Mouse (Mus musculus): ENCODE data around the gene Lrrc8a. TPM values are rescaled to one million over a fixed set of nuclear protein-coding genes. Genes with fewer than 3 reads are reported as not detected.
A peak's percentile ranks its signal among the peaks of the same experiment; 100 is the strongest.

Gene Lrrc8a
- polyA plus RNA-seq, 1 experiment from 2014 or later: 51.7 TPM

GRCm38 (mm10) chr2:30235593-30235992 is 1.9 kb upstream of the Lrrc8a start:
- DNase-seq (ENCODE audit: low spot score, missing footprints): no peak
- WGBS: 84% methylated on average over 5 of the region's 5 CpGs
- Histone ChIP-seq H3K4me1 (ENCODE audit: control insufficient read depth, insufficient read depth, low read length) (peaks cover 15% of the 10 kb centered on the region), H3K27ac (ENCODE audit: low read depth, low read length) (no peak overlapping the region), H3K36me3 (ENCODE audit: control insufficient read depth, insufficient read depth, low read length) (peaks cover 4% of the 10 kb centered on the region; the same call in 1 of the 2 replicates), H3K9ac (ENCODE audit: low read length) (no peak overlapping the region), H3K4me2 (no peak overlapping the region), H3K9me3 (ENCODE audit: control insufficient read depth, low read length) (no peaks in the 10 kb centered on the region), H3K4me3 (ENCODE audit: low read depth, low read length) (no peak overlapping the region), H3K27me3 (ENCODE audit: control insufficient read depth, insufficient read depth, low read length) (no peaks in the 10 kb centered on the region)
- no peak for ATAC-seq (ENCODE audit: low FRiP score)

- H3K9me3 ChIP-seq (ENCODE audit: control insufficient read depth, low read length): no peaks in the 10 kb centered on the region
- DNase-seq (ENCODE audit: low spot score, missing footprints): peak; percentile 90
- H3K36me3 ChIP-seq (ENCODE audit: control insufficient read depth, insufficient read depth, low read length): peaks cover 9% of the 10 kb centered on the region; the same call in 1 of the 2 replicates
- 6% methylated on average over 18 of the region's 18 CpGs for WGBS
- peak overlapping the region; percentile 52; the same call in 1 of the 2 replicates for H3K27ac ChIP-seq (ENCODE audit: low read depth, low read length)
- ATAC-seq (ENCODE audit: low FRiP score): peak; percentile 14
- peak overlapping the region; percentile 67 for H3K4me2 ChIP-seq
- H3K4me3 ChIP-seq (ENCODE audit: low read depth, low read length): peak overlapping the region; percentile 58
- peak overlapping the region; percentile 81 for H3K9ac ChIP-seq (ENCODE audit: low read length)
- H3K27me3 ChIP-seq (ENCODE audit: control insufficient read depth, insufficient read depth, low read length): no peaks in the 10 kb centered on the region
- H3K4me1 ChIP-seq (ENCODE audit: control insufficient read depth, insufficient read depth, low read length): peaks cover 15% of the 10 kb centered on the region
Measured at GRCm38 (mm10) chr2:30236426-30237198, 903 bp upstream of the Lrrc8a start.

- peak overlapping the region; percentile 77 for H3K9ac ChIP-seq (ENCODE audit: low read length)
- ATAC-seq (ENCODE audit: low FRiP score) (peak; percentile 92), DNase-seq (ENCODE audit: low spot score, missing footprints) (no peak)
- no peaks in the 10 kb centered on the region for H3K27me3 ChIP-seq (ENCODE audit: control insufficient read depth, insufficient read depth, low read length)
- H3K4me3 ChIP-seq (ENCODE audit: low read depth, low read length): peak overlapping the region; percentile 58
- peaks cover 9% of the 10 kb centered on the region; the same call in 1 of the 2 replicates for H3K36me3 ChIP-seq (ENCODE audit: control insufficient read depth, insufficient read depth, low read length)
- no peaks in the 10 kb centered on the region for H3K9me3 ChIP-seq (ENCODE audit: control insufficient read depth, low read length)
- peak overlapping the region; percentile 72 for H3K4me2 ChIP-seq
- 2% methylated on average over 19 of the region's 42 CpGs for WGBS
- H3K27ac ChIP-seq (ENCODE audit: low read depth, low read length): peak overlapping the region; percentile 68
- H3K4me1 ChIP-seq (ENCODE audit: control insufficient read depth, insufficient read depth, low read length): peaks cover 15% of the 10 kb centered on the region
Measured at GRCm38 (mm10) chr2:30237881-30238280, 366 bp downstream of the Lrrc8a start.

GRCm38 (mm10) chr2:30238906-30239465 is 1.5 kb downstream of the Lrrc8a start:
- peak overlapping the region; percentile 72 for H3K4me2 ChIP-seq
- no peaks in the 10 kb centered on the region for H3K27me3 ChIP-seq (ENCODE audit: control insufficient read depth, insufficient read depth, low read length)
- WGBS: 85% methylated on average over 3 of the region's 3 CpGs
- DNase-seq (ENCODE audit: low spot score, missing footprints) (no peak), ATAC-seq (ENCODE audit: low FRiP score) (no peak)
- H3K9me3 ChIP-seq (ENCODE audit: control insufficient read depth, low read length): no peaks in the 10 kb centered on the region
- H3K4me3 ChIP-seq (ENCODE audit: low read depth, low read length): peak overlapping the region; percentile 58
- H3K27ac ChIP-seq (ENCODE audit: low read depth, low read length): no peak overlapping the region
- peaks cover 12% of the 10 kb centered on the region; the same call in 1 of the 2 replicates for H3K36me3 ChIP-seq (ENCODE audit: control insufficient read depth, insufficient read depth, low read length)
- H3K4me1 ChIP-seq (ENCODE audit: control insufficient read depth, insufficient read depth, low read length): peaks cover 15% of the 10 kb centered on the region
- peak overlapping the region; percentile 77 for H3K9ac ChIP-seq (ENCODE audit: low read length)

- no peak overlapping the region for H3K4me3 ChIP-seq (ENCODE audit: low read depth, low read length)
Measured at GRCm38 (mm10) chr2:30239777-30240176, 2.3 kb downstream of the Lrrc8a start.

GRCm38 (mm10) chr2:30240267-30240666 is 2.8 kb downstream of the Lrrc8a start, which contains the start of gene Gm28035:
Gm28035 (plus strand) TSS chr2:30240567.
- H3K4me3 ChIP-seq (ENCODE audit: low read depth, low read length): no peak within 1 kb of the TSS
- H3K27ac ChIP-seq (ENCODE audit: low read depth, low read length): no peak within 1 kb of the TSS
- 88% methylated on average over 2 of the region's 2 CpGs for WGBS
- H3K4me2 ChIP-seq: no peak within 1 kb of the TSS
- H3K9ac ChIP-seq (ENCODE audit: low read length): 0 out of 2 replicates have a peak within 1 kb of the TSS, but pooled peaks have one; percentile 7
- peaks cover 15% of the 10 kb centered on the region for H3K4me1 ChIP-seq (ENCODE audit: control insufficient read depth, insufficient read depth, low read length)
- DNase-seq (ENCODE audit: low spot score, missing footprints) (no peak), ATAC-seq (ENCODE audit: low FRiP score) (no peak)
- H3K9me3 ChIP-seq (ENCODE audit: control insufficient read depth, low read length): no peaks in the 10 kb centered on the region
- H3K36me3 ChIP-seq (ENCODE audit: control insufficient read depth, insufficient read depth, low read length): peaks cover 15% of the 10 kb centered on the region; the same call in 1 of the 2 replicates
- no peaks in the 10 kb centered on the region for H3K27me3 ChIP-seq (ENCODE audit: control insufficient read depth, insufficient read depth, low read length)

More at GRCm38 (mm10) chr2:30239777-30240176, 2.3 kb downstream of the Lrrc8a start:
- Histone ChIP-seq H3K4me1 (ENCODE audit: control insufficient read depth, insufficient read depth, low read length) (peaks cover 15% of the 10 kb centered on the region), H3K4me2 (no peak overlapping the region), H3K27ac (ENCODE audit: low read depth, low read length) (no peak overlapping the region), H3K9ac (ENCODE audit: low read length) (no peak overlapping the region), H3K27me3 (ENCODE audit: control insufficient read depth, insufficient read depth, low read length) (no peaks in the 10 kb centered on the region), H3K9me3 (ENCODE audit: control insufficient read depth, low read length) (no peaks in the 10 kb centered on the region), H3K36me3 (ENCODE audit: control insufficient read depth, insufficient read depth, low read length) (peaks cover 15% of the 10 kb centered on the region; the same call in 1 of the 2 replicates)
- ATAC-seq (ENCODE audit: low FRiP score): no peak
- 92% methylated on average over 4 of the region's 4 CpGs for whole genome bisulfite sequencing
- no peak for DNase-seq (ENCODE audit: low spot score, missing footprints)

GRCm38 (mm10) chr2:30242509-30242908 is 5.0 kb downstream of the Lrrc8a start:
- Histone ChIP-seq H3K36me3 (ENCODE audit: control insufficient read depth, insufficient read depth, low read length) (peaks cover 15% of the 10 kb centered on the region), H3K4me2 (no peak overlapping the region), H3K4me1 (ENCODE audit: control insufficient read depth, insufficient read depth, low read length) (peaks cover 10% of the 10 kb centered on the region), H3K9ac (ENCODE audit: low read length) (no peak overlapping the region), H3K27me3 (ENCODE audit: control insufficient read depth, insufficient read depth, low read length) (no peaks in the 10 kb centered on the region), H3K9me3 (ENCODE audit: control insufficient read depth, low read length) (no peaks in the 10 kb centered on the region), H3K27ac (ENCODE audit: low read depth, low read length) (no peak overlapping the region), H3K4me3 (ENCODE audit: low read depth, low read length) (no peak overlapping the region)
- peak; percentile 80 for DNase-seq (ENCODE audit: low spot score, missing footprints)
- WGBS: 64% methylated on average over 4 of the region's 4 CpGs
- no peak for ATAC-seq (ENCODE audit: low FRiP score)

- 92% methylated on average over 4 of the region's 4 CpGs for WGBS
- H3K27ac ChIP-seq (ENCODE audit: low read depth, low read length): no peak overlapping the region
- ATAC-seq (ENCODE audit: low FRiP score) (no peak), DNase-seq (ENCODE audit: low spot score, missing footprints) (no peak)
- H3K27me3 ChIP-seq (ENCODE audit: control insufficient read depth, insufficient read depth, low read length): no peaks in the 10 kb centered on the region
- H3K4me1 ChIP-seq (ENCODE audit: control insufficient read depth, insufficient read depth, low read length): peaks cover 9% of the 10 kb centered on the region
- H3K4me3 ChIP-seq (ENCODE audit: low read depth, low read length): no peak overlapping the region
- no peaks in the 10 kb centered on the region for H3K9me3 ChIP-seq (ENCODE audit: control insufficient read depth, low read length)
- H3K4me2 ChIP-seq: no peak overlapping the region
- peaks cover 15% of the 10 kb centered on the region for H3K36me3 ChIP-seq (ENCODE audit: control insufficient read depth, insufficient read depth, low read length)
- no peak overlapping the region for H3K9ac ChIP-seq (ENCODE audit: low read length)
Measured at GRCm38 (mm10) chr2:30243391-30243790, 5.9 kb downstream of the Lrrc8a start.

GRCm38 (mm10) chr2:30244595-30245178 is 7.2 kb downstream of the Lrrc8a start:
- DNase-seq (ENCODE audit: low spot score, missing footprints): no peak

More at GRCm38 (mm10) chr2:30244595-30245178, 7.2 kb downstream of the Lrrc8a start:
- Histone ChIP-seq H3K4me1 (ENCODE audit: control insufficient read depth, insufficient read depth, low read length) (no peaks in the 10 kb centered on the region), H3K9me3 (ENCODE audit: control insufficient read depth, low read length) (no peaks in the 10 kb centered on the region), H3K27ac (ENCODE audit: low read depth, low read length) (no peak overlapping the region), H3K36me3 (ENCODE audit: control insufficient read depth, insufficient read depth, low read length) (peaks cover 15% of the 10 kb centered on the region), H3K27me3 (ENCODE audit: control insufficient read depth, insufficient read depth, low read length) (no peaks in the 10 kb centered on the region), H3K4me3 (ENCODE audit: low read depth, low read length) (no peak overlapping the region), H3K4me2 (no peak overlapping the region), H3K9ac (ENCODE audit: low read length) (no peak overlapping the region)
- no peak for ATAC-seq (ENCODE audit: low FRiP score)
- 80% methylated on average over 7 of the region's 7 CpGs for WGBS

Data from midbrain, embryonic 11.5 days (tissue).